Mouse (Mus musculus) right cerebral cortex, postnatal 36 days (tissue): ENCODE measurements at regions not wholly inside any gene's neighbourhood (a gene's known extent, or its start where the extent isn't known, plus 50 kb on each side); places are given as distances from the start of the nearest gene placed in this dataset.

ENCODE experiments used
- DNase-seq, 2 experiments: peaks; one replicate each; pipeline ENCODE4 v3.0.0; 2022; ENCODE audit warnings: low spot score in 2 of 2, mixed read lengths in 1 of 2

GRCm38 (mm10) chr12:28380203-28380602, 172.0 kb downstream of the Dcdc2c start:
- DNase-seq, result no peak

- no peak for DNase-seq
Observed at GRCm38 (mm10) chr12:28377968-28378367, 174.2 kb downstream of the Dcdc2c start.

GRCm38 (mm10) chr12:28377373-28377772, 174.8 kb downstream of the Dcdc2c start:
- DNase-seq, result no peak

GRCm38 (mm10) chr12:28376770-28377169, 175.4 kb downstream of the Dcdc2c start:
- no peak for DNase-seq

- DNase-seq, result no peak
Observed at GRCm38 (mm10) chr12:28365304-28365703, 186.9 kb downstream of the Dcdc2c start.

DNA sequence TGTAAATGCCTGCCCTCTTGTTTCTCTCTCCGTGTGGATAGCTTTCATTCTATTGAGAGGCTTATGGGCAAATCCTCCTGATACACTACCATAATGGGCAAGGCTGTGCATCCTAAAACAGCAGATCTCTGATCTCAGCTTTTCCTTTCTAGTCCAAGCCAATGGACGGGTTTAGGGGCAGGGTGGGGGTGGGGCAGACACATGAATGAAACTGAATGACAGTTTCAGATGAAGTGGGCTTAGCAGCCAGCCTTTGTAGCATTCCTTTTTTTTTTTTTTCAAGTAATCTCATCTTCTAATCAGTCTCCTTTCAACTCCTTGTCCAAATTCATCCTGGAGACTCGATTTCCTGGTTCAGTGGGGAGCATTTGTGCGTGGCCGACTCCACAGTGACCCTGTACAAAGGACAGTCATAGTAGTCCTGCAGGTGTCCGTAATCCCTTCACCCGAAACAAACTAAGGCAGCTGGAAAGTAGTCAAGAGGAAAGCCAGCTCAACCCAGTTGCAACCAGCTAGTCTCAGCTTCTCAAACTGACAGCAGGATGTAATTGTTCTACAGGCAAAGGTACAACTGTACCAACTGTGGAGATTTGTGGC, 193.4 kb downstream of the Dcdc2c start:
- DNase-seq, result no peak

- no peak for DNase-seq
Observed at GRCm38 (mm10) chr12:28357764-28358163, 194.4 kb downstream of the Dcdc2c start.

- DNase-seq, result no peak
Observed at GRCm38 (mm10) chr12:28353140-28353539, 199.1 kb downstream of the Dcdc2c start.

- DNase-seq, result no peak
Observed at GRCm38 (mm10) chr12:28352571-28352970, 199.6 kb downstream of the Dcdc2c start.

GRCm38 (mm10) chr12:28342735-28343134, 209.5 kb downstream of the Dcdc2c start:
- DNase-seq, result no peak

GRCm38 (mm10) chr12:28332591-28332990, 219.6 kb downstream of the Dcdc2c start:
- no peak for DNase-seq

- DNase-seq, result peak in 1 of 2 experiments; percentile 30
Observed at GRCm38 (mm10) chr12:28331843-28332242, 220.4 kb downstream of the Dcdc2c start.

GRCm38 (mm10) chr12:28323659-28324058, 228.5 kb downstream of the Dcdc2c start:
- DNase-seq, result no peak

GRCm38 (mm10) chr12:28309226-28309625, 243.0 kb downstream of the Dcdc2c start:
- DNase-seq, result no peak

DNA sequence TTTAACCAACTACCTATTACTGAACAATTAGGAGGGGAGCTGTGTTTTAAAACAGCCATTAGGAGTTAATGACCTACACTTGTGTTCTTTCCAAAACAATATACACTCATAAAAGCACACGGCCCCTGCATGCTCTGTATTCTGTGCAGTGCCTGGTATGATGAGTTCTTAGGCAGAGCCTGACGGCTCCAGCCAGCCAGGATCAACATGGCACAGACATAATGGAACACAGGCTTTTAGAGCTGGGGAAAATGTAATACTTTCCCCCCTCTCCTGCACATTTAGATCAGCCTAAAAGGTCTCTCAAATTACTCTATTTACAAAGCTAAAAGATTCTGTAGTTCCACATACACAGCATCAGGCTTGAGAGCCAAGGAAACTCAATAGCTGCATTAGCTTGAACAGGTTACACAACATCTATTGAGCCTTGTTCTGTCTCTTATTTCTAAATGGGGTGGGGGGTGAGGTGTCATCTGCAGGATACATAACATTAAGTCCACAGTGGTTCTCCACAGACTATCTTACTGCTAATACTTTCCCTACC, 250.1 kb downstream of the Dcdc2c start:
- DNase-seq, result no peak

GRCm38 (mm10) chr12:28288376-28288896, 263.8 kb downstream of the Dcdc2c start:
- DNase-seq, result no peak

- no peak for DNase-seq
Observed at GRCm38 (mm10) chr12:28255524-28255923, 296.7 kb downstream of the Dcdc2c start.

DNA sequence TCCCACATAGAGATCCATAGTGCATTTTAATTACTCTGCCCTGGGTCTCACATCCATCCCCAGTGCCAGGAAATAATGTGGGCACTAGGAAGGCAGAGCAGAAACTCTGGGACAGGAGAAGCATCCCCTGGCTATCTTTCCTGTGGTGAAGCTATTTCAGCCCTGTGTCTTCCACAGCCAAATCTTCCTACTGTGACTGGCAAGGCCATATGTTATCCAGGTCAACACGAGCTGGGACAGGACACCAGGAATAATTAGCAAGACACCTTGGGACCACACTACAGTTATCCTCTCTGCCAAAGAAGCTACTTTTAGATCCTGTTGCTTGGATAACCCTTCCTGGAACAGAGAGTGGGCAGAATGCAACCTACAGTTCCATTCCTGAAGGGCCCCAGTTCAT, 301.7 kb downstream of the Dcdc2c start:
- no peak for DNase-seq

GRCm38 (mm10) chr12:28248749-28249148, 303.4 kb downstream of the Dcdc2c start:
- peak; percentile 32 to 34 for DNase-seq

DNA sequence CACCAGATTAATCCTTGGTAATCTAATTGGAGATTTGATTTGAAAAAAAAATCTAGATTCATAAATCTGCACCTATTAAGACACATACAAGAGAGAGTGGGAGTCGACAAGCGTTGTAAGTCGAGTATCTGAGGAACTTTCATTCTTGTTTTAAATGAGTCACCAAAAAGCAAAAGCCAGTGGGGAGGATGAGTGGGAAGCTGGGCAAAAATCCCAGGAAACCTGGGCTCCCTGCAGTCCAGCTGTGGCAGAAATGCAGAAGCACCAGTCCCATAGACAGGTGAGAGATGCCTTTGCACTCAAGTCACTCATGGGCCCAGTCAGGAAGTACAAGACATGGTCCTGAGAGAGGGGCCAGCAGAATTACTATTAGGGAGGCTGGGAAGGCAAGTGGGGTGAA, 303.9 kb downstream of the Dcdc2c start:
- peak; percentile 6 to 13 for DNase-seq

- peak; percentile 30 to 45 for DNase-seq
Observed at GRCm38 (mm10) chr12:28238016-28238415, 314.2 kb downstream of the Dcdc2c start.

- no peak for DNase-seq
Observed at GRCm38 (mm10) chr12:28237041-28237440, 315.2 kb downstream of the Dcdc2c start.

DNA sequence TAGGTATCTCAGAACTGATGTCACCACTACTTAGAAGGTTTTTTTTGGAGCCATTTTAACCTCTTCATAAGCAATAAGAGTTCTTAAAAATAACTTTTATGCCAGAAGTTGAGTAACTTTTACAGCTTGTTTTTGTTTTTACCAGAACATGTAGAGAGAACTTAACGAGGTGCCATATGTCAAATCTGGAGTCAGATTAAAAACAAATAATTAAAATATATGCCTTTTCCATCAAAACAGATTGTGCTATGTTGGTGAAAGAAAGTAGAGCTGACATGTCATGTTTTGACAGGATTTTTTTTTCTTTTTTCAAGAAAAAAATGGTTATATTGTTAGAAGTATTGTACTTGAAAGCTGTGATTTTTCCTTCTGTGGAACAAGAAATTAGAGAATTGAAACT, 349.4 kb downstream of the Dcdc2c start:
- DNase-seq, result no peak

GRCm38 (mm10) chr12:28186695-28187094, 365.5 kb downstream of the Dcdc2c start:
- no peak for DNase-seq
